Mouse (Mus musculus) testis, postnatal 14 days (tissue): Measurements from ENCODE around the gene Tspan9.

ENCODE experiments used
- DNase-seq: peaks from one replicate; pipeline ENCODE4 v3.0.0; 2021; ENCODE audit warnings: low spot score

Gene Tspan9

DNA sequence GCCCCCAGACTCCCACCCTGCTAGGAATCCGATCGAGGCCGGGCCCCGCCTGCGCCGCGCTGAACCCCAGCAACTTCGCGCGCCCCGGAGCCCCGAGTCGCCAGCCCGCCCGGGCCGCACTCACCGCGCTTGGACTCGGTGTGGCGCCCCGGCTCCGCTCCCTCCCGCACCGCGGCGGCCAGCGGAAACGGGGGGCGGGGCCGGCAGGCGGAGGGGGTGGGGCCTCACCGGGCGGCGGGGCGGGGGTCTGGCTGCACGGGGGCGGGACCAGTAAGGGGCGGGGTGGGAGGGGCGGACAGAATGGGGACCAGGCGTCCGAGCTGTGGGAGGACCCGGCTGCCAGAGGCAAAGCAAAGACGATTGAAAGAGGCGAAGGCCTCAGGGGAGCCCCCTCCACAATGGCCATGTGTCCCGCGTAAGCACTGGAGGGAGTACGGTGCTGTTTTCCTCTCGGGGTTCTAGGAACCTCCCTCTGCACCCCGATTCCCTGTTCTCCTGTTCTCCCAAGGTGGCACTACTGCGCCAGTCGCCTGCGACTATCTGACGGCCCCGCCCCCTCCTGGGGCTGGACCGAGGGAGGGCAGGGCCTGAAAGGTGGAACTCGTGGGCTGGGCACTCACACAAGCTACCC is at the start of gene Tspan9:
TSS of gene Tspan9 (minus strand) at position 205 of the 631 bp plus-strand sequence.
- peak; percentile 58 for DNase-seq

DNA sequence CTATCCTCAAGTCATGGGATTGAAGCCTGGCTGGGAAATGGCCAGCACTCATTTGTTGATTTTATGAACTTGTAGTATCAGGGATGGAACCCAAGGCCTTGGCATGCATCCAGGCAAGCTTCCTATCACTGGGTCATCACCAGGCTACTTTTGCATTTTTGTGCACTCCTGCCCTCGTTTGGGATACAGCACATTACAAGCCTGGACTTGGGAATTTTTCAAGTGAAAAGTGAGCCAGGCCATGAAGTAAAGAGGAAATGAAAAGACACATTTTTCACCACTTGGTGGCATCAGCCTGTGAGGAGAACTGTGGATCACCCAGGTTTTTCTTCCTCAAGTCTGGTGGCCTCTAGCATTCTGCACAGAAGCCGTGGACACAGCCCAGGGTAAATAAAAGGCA is 40.1 kb upstream of the Tspan9 start:
- DNase-seq = no peak

DNA sequence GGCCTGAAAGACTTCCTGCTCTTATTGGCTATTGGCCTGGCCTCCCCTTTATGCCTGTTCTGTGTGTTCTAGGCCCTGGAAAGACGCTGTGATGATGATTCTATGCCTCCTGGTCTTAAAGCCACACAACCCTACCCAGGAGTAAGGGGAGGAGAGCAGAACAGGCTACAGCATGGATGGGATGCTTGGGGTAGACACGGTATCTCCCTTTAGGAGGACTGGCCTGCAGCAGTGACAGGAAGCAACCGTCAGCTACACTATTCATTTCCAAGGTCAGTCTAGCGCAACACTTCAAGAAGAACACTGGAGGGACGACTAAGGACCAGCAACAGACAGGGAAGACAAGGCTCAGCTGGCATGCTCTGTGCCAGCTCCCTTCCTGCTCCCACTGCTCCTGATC is 37.8 kb upstream of the Tspan9 start:
- no peak for DNase-seq

DNA sequence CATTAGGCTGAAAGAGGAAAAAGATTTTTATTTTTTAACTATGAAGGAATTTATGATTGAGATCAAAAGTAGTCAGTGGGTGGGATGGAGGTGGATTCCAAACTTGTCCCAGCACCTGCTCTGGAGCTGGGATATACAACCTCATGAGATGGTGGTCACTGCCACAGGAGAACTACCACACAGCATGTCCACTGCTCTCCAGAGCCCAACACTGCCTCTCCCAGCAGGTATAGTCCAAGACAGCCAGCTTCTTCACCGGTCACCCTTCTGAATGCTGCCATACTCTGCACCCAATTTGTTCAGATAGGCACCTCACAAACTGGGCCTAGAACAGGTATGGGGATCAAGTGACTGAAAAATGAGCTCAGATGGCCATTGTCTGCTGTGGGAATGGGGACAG is 36.3 kb upstream of the Tspan9 start:
- DNase-seq = no peak

DNA sequence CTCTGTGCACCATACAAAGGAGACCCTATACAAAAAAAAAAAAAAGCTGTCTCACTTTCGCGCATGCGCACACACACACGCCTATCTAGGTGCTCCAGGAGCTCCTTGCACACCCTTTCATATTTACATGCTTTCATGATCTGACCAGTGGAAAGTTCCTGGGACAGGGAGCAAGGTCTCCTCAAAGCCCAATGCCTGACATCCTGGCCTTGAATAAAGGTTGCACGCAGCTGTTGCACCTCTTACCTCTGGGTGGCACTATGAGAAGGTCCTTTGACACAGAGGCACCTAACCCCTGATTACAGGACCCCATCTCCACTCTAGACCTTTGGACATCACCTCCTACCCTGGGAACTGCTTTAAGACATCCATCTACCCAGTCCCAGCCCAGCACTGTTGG is 35.9 kb upstream of the Tspan9 start:
- no peak for DNase-seq

DNA sequence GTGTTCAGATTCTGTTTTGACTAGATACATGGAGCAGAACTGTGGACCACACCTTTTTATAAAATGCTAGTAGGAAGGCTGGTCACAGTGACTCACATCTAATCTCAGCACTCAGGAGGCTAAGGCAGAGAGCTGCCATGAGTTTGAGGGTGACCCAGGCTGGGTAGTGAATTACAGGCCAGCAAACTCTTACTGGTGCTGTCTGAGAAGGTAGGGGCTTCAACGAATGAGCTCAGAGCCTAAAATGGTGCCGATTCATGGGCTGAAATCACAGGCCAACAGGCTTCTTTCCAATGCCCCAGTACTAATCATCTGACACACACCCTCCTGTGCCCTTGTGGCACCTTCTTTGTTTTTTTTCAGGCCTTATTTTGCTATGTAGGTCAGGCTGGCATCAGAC is 35.3 kb upstream of the Tspan9 start:
- DNase-seq = no peak

DNA sequence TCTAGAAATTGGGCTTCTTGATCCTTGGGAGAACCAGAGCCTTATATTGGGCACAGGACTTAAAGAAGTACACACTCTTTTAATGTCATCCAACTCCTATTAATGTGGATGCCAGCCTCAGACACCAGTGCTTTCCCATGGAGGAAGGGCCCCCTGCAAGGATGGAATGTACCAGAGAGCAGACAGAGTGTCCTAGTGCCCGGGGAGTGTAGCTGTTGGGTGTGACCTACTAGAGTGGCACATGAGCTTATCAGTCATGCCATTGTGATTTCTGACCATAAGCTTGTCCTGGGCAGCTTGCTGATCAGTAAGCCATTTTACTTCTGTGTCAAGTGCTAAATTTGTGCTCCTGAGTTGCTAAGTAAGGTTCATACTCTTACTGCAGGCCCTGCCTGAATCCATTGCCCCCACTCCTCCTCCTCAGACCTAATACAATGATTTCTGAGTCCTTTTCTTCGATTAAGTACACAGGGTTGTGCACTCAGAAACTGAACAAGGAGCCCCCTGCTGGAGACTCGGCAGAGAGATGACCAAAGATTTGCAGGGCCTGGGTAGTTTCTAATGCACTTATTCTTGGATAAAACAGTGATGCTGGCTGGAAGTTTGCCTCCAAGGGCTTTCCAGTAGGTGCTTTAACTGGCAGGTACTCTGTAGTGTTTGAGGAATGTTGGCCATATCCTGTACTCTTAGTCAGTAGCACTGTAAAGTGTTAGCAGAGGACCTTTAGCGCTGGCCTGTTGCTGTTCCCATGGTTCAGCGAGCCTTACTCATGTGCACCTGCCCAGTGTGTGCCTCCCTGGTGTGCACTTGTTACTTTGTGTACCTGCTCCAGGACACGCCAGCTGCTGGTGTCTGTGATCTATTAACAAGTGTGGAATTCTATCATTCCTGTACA is 25.6 kb upstream of the Tspan9 start:
- no peak for DNase-seq

DNA sequence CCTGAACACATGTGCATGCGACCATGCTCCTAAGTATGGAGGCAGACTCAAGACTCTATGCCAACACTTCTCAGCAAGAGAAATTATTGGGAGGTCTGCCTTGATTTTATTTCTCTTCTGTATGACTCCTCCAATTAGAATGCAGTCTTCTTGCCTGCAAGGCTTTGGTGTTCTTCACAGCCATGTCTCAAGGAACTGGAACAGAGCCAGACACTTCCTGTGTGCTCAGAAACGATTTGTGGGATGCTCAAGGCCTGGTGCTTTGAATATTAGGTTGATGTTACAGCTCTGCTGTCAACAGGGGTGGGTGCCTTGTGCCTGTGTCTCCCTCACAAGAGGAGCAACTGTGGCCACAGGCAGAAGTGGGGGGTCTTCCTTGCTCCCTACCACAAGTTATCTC is 22.2 kb upstream of the Tspan9 start:
- no peak for DNase-seq

DNA sequence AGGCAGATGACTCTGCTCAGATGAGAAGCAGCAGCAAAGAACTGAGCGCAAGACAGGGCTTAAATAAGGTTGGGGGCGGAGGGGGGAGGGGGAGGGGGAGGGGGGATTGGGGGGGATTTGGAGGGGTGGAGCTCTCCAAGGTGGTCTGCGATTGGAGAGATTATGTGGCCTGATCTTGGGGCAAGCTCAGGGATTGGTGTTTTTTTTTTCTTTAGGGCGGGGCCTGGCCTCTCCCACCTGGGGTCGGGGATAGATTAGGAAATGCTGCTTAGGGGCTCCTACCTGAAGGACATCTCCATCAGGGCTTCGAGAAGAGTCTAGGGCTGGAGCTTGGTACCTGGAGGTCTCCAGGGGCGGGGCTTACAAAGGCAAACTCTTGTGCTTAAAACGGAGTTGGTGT is 21.2 kb upstream of the Tspan9 start:
- DNase-seq = no peak

DNA sequence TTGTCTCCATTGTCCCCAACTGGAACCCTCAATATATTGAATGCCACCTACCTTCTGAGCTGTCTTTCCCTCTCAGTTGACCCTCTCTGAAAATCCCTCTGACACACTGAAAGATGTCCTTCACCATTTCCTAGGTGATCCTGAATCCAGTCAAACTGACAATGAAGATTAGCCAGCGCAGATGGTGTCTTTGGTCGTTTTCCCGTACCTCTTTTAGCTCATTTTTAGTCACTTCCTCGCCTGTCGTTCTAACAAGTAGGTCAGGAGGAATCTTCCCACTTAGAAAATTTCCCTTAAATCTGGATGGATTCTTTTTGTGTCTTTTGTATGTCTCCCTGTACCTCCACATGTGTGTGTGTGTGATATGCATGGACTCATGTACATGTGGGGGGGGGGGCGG is 15.7 kb upstream of the Tspan9 start:
- DNase-seq = no peak

DNA sequence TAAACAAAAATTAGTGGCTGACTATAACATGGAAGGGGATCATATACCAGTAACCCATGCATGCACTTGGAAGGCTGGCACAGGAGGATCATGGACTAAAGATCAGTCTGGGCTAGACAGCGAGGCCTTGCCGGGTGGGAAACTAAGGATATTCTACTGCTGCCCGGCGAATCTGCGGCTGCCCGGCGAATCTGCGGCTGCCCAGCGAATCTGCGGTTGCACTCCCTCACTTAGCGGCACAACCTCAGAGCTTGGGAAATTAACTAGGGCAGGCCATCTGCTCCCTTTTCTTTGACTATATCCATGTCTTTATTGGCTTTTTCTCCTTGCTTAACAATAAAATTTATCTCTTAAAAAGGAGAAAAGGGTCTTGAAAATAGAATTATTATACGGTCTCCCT is 14.6 kb upstream of the Tspan9 start:
- DNase-seq = no peak

DNA sequence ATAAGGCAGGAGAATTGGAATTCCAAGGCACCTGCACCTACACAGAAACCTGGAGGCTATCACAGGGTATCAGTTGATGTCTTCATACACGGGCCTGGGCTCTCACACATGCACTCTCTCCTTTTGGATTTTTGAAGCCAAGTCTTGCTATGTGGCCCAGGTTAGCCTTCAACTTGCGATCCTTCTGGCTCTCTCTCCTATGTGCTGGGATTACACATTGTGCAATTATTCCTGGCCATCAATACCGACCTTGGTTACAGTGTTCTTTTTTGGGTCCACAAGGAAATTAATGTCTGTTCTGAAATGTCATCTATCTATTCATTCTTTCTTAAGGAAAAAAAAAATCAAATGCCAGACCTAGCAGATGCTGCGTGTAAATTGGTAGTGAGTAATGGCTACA is 13.1 kb upstream of the Tspan9 start:
- DNase-seq = no peak

DNA sequence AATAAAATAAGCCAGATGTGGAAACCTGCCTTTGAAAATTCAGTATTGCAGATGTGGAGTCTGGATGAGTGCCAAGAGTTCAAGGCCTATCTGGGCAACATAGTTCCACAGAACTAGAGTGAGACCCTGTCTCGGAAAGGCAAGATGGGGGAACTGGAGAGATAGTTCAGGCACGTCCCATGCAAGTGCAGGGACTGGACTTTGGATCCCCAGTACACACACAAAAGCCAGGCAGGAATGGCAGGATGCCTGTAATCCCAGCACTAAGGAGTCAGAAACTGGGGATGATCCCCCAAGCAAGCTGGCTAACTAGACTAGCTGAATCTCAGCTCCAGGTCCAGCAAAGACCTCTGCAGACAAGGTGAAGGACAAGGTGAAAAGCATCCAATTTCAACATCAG is 12.5 kb upstream of the Tspan9 start:
- DNase-seq = no peak

DNA sequence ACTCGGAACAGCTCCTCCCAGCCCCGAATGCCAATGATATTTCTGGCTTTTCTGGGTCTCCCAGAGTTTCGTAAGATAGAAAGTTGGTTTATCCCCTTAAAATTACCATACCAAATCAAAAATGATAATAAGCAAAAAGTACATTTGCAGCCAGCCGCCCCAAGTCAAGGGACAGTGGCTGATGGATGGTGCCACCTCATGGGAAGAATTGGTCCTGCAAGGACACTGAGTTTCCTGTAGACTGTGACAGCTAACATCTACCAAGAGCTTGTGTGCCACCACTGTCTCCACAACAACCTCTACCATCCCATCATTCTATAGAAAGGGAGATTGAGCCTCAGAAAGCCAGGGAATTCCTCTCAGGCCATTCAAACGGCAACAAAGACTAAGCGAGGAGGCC is 2.4 kb upstream of the Tspan9 start:
- no peak for DNase-seq

DNA sequence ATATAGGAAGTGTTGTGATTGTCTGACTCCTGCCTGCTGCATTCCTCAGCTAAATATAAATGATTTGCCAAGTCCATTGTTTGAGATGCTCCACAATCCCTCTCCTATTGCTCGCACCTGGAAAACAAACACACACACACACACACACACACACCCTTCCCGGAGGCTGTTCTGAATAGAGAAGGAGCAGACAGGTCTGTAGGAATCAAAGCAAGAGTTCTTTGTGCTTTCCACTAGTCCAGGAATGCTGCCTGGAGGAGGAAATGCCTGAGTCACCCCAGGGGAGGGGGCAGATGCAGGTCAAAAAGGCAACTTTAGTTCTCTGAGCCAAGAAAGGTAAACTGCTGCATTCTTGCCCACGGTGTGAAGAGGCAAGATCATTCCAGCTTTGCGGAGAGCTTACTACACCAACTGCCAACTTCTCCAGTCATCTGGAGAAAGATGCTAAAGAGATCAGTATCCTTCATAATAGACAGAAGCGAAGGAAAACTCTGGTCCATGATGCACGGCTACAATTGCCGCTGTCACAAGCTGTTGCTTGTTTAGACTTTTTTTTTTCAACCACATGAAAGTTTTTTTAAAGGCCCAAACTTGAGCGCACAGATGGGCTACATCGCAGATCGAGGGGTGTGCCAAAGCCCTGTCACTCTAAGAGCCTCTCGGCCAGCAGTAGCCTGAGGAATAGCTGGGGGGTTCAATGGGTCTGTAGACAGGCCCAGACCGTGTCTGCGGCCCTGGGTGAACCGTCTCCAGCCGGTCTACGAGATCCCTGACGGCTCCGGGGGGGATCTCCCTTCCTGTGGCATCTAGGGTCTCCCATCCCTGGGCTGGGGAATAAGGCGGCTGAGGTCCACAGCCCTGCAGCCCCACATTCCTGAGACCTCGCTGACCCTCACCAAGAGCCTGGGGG is 770 bp downstream of the Tspan9 start:
- no peak for DNase-seq

DNA sequence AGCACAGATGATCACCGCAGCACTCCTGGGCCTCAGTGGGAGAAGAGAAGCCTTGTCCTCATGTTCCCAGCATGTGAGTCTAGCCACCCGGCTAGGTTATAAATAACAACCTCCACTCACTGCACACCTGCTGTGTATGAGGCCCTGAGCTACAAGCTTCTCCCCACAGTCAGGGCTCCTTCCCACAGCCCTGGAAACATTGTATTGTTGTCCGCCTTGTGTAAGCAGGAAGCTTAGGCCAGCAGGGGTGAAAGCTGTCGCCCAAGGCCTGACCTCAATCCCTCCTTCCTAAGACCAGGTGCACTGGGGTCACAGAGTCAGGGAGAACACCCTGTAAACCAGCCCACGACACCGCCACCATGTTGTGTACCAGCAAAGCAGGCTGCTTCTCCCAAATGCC is 2.7 kb downstream of the Tspan9 start:
- peak; percentile 76 for DNase-seq

DNA sequence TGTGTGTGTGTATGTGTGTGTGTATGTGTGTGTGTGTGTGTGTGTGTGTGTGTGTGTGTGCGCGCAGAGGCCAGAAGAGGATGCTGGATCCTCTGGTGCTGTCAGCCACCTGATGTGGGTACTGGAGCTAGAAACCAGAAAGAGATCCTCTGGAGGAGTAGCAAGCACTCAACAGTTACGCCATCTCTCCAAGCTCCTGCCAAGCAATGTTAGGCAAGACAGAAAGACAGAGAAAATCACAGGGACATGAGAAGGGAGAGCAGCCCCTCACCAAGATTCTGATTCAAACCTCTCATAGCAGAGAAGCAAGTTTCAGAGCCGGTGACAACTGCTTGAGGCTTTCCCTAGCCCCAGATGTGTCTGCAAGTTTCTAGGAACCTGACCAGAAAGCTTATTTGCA is 5.5 kb downstream of the Tspan9 start:
- DNase-seq = no peak

DNA sequence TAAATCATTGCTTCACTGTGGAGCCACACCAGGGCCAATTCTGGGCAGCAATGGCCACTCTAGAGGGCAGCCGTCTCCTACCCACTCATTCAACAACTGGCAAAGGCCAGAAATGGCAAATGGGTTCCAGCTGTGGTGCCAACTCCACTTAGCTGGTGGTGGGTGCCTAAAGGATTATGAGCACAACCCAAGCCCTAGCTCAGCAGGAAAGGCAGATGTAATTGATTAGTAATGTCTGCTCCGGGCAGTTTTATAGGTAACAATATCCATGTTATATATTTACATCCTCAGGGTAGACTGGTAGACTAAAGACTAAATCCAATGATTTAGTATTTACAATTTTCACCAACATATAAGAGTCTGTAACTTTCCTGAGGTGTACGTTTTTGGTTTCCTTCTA is 6.7 kb downstream of the Tspan9 start:
- DNase-seq = no peak

DNA sequence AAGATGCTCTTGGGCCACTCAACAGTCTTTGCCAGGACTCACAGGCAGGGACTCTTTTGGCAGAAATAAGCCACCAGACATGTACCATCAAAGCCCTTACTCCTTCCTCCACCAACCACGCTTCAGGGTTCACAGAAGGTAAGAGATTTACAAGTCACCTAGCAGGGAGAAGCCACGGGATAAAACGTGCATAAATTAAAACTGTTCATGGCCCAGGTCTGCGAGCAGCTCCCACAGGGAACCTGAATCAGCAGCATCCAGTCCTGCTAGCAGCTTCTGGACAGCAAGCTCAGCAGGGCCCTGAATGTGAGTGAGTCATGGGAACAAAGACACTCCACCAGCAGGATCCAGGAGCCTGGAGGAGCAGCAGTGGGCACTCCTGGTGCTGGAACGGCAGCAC is 7.9 kb downstream of the Tspan9 start:
- DNase-seq = no peak

DNA sequence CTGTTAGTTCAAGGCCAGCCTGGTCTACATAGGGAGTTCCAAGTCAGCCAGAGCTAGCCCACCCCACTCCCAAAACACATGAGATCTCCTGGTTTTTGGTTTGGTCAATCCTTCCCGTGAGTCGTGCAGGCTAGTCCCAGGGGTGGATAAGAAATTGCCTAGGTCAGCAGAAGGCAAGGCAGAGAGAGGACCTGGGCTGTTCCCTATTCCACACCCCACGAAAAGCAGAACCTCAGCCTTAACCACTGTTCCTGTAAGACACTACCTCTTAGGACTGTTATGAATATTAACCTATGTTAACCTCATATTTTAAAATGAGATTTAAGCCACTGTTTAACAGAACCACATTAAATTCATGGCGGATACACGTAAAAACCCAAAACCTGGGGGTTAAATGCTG is 8.4 kb downstream of the Tspan9 start:
- DNase-seq = no peak

DNA sequence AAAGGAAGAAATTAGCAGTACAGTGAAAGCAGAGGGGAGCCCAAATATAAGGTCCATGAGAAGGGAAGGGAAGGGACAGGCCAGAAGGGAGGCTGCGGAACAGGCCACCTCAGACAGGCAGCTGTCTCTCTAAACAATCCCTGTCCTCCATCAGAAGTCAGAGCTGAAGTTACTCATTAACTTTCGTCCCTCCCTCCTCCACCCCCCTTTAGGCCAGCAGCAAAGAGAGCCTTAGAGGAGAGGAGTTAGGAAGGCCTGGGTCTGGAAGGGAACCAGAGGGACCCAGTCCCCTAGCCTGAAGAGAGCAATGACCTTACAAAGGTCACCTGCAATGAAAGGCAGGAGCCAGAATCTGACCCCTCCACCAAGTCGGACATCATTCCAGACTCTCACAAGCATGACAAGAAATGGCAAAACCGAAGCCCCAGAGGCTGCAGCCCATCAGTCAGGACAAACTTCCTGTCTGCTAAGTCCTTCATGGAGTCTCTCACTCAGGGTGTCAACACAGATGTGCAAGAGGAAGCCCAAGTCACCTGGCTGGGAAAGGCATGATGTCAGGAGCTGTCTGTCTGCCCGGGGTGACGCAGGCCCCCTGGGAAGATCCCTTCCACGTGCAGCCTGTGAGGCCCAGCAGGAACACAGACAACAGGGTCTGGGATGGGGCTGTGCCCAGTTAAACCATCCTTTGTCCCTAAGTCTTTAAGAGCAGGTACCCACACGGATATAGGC is 9.0 kb downstream of the Tspan9 start:
- no peak for DNase-seq

DNA sequence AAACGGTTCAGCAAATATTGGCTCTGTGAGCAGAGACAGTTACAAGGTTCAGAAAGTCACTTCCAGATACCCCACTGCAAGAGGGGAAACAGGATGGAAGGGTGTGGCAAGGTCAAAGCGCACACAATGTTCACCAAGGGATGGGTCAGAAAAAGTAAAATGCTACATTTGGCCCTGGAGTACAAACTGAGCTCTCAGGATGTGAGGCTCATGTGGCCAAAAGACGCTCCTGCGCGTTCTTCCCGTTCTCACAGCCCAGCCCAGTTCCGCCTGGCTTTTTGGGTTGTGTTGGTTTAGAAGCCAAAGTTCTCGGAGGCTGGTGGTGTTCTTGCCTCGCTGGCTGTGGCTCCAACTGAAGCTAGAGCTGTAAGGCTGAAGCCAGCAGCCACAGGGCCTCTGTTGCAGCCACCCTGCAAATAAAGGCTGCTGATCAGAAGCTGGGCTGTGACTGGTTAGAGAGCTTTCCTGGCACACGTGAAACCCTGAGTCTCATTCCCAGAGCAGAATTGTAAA is 9.7 kb downstream of the Tspan9 start:
- DNase-seq = no peak
